Mouse (Mus musculus): Measurements from ENCODE around the gene Cers1. TPM values are rescaled to one million over a fixed set of nuclear protein-coding genes. Genes with fewer than 3 reads are reported as not detected.

Gene Cers1
- polyA plus RNA-seq, 1 experiment: not detected

DNA sequence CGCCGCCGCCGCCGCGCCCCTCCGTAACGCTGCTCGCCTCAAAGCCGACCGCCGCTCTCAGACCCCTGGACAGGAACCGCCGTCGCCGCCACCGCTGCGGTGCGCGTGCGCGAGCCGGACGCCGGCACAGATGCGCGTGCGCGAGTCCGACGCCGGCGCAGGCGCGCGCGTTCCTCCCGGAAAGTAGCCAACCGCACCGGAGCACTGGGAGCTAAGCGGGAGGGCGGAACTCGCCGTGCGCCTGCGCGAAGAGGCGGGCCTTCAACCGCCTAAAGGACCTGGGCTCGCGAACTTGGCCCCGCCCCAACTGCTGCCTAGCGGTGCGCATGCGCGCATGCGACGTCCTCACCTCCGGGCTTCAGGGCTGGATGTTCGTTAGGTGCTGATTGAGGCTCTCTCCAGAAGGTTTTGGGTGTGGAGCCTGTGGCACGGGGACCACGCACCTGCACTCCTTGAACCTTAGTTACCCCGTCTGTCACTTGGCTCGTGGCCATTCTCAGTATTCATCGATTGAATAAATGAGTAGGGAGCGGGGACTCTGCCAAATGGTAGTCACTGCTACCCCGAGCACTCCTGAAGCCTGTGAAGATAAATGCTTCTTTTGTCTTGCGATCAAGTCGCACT, 37.7 kb downstream of the Cers1 start, which contains the start of gene Upf1:
Gene Upf1 (minus strand): TSS at position 85 of the 624 bp plus-strand sequence.
- peak within 1 kb of the TSS; percentile 86 for H3K27ac ChIP-seq (ENCODE audit: insufficient read depth, low read depth, low read length)
- peak within 1 kb of the TSS; percentile 95 for H3K4me3 ChIP-seq (ENCODE audit: insufficient read depth, low read depth, low read length)
- H3K4me1 ChIP-seq (ENCODE audit: control insufficient read depth, insufficient read depth, low read length): peaks cover 39% of the 10 kb centered on the region
- under 1% methylated on average over 69 of the region's 69 CpGs for WGBS
- TF ChIP-seq POLR2A (IDR thresholded peaks at IDR 0.05; ENCODE audit: insufficient read depth, low read depth, low read length) (peak; percentile 96), CTCF (IDR thresholded peaks at IDR 0.05; ENCODE audit: insufficient read depth, low read depth, low read length) (no peak)

DNA sequence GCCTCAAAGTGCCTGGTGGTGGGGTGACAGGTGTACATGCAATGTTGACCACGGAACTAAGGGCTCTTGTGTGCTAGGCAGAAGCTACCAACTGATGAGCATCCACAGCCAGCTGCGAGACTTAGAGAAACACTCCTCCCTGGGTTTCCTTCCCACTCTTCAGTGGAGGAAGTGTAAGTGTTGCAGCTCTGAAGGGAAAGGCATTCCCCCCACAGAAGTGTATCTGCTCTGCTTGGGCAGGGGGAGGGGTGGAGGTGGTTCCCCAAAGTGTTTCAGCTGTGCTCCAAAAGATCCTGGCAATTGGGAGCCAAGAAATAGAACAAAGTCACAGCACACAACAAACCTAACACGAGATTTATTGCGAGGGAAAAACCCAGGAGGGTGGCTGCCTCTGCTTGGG, 38.4 kb downstream of the Cers1 start:
- peaks cover 32% of the 10 kb centered on the region for H3K4me1 ChIP-seq (ENCODE audit: control insufficient read depth, insufficient read depth, low read length)
- peak overlapping the region; percentile 60 for H3K4me3 ChIP-seq (ENCODE audit: insufficient read depth, low read depth, low read length)
- 21% methylated on average over 4 of the region's 4 CpGs for WGBS
- peak overlapping the region; percentile 86 for H3K27ac ChIP-seq (ENCODE audit: insufficient read depth, low read depth, low read length)
- TF ChIP-seq CTCF (IDR thresholded peaks at IDR 0.05; ENCODE audit: insufficient read depth, low read depth, low read length): no peak
- no peak for TF ChIP-seq POLR2A (IDR thresholded peaks at IDR 0.05; ENCODE audit: insufficient read depth, low read depth, low read length)

DNA sequence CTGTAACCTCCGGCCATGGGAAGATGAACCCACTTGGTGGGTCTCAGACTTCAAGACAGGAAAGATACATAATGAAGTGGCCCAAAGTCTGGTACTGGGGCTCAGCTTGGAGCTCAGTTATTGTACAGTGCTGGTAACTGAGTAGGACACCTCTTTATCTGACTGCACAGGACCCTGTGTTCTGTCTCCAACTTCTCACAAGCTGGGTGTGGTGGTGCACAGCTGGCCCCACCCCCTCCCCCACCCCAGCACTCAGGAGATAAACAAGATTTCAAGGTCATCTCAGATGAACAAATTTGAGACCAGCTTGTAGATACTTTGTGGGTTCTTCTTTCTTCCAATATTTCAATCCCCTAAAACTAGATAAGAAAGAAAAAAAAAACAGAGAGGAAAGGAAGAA, 40.5 kb downstream of the Cers1 start:
- TF ChIP-seq CTCF (IDR thresholded peaks at IDR 0.05; ENCODE audit: insufficient read depth, low read depth, low read length) (no peak), POLR2A (IDR thresholded peaks at IDR 0.05; ENCODE audit: insufficient read depth, low read depth, low read length) (no peak)

GRCm38 (mm10) chr8:70359411-70359810, 43.8 kb downstream of the Cers1 start:
- no peak for TF ChIP-seq CTCF (IDR thresholded peaks at IDR 0.05; ENCODE audit: insufficient read depth, low read depth, low read length)
- no peak for TF ChIP-seq POLR2A (IDR thresholded peaks at IDR 0.05; ENCODE audit: insufficient read depth, low read depth, low read length)
- Histone ChIP-seq H3K4me3 (ENCODE audit: insufficient read depth, low read depth, low read length) (no peak overlapping the region), H3K27ac (ENCODE audit: insufficient read depth, low read depth, low read length) (no peak overlapping the region), H3K4me1 (ENCODE audit: control insufficient read depth, insufficient read depth, low read length) (no peaks in the 10 kb centered on the region)
- WGBS: 41% methylated on average over 3 of the region's 3 CpGs

More for the DNA sequence above, 40.5 kb downstream of the Cers1 start:
- no peak overlapping the region for H3K27ac ChIP-seq (ENCODE audit: insufficient read depth, low read depth, low read length)
- H3K4me3 ChIP-seq (ENCODE audit: insufficient read depth, low read depth, low read length): no peak overlapping the region
- peaks cover 18% of the 10 kb centered on the region for H3K4me1 ChIP-seq (ENCODE audit: control insufficient read depth, insufficient read depth, low read length)
- 91% methylated on average over 1 of the region's 1 CpGs for WGBS

DNA sequence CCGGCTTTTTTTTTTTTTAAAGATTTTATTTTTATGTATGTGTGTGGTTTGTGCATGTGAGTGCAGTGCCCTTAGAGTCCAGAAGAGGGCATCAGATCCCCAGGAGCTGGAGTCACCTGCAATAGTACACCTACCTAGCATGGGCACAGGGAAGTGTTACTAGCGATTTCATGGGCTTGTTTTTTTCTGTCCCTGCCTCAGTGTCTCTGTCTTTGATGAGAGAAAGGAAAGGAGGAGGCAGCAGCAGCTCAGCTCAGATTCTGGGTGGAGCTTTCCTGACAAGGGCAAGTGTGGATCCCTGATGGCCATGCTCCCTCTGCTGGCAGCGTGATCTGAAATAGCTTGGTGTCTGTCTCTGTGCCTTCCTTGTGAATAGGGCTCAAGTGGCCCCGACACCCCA, 45.2 kb downstream of the Cers1 start:
- no peaks in the 10 kb centered on the region for H3K4me1 ChIP-seq (ENCODE audit: control insufficient read depth, insufficient read depth, low read length)
- no peak overlapping the region for H3K4me3 ChIP-seq (ENCODE audit: insufficient read depth, low read depth, low read length)
- WGBS: 46% methylated on average over 4 of the region's 4 CpGs
- TF ChIP-seq POLR2A (IDR thresholded peaks at IDR 0.05; ENCODE audit: insufficient read depth, low read depth, low read length) (no peak), CTCF (IDR thresholded peaks at IDR 0.05; ENCODE audit: insufficient read depth, low read depth, low read length) (no peak)
- H3K27ac ChIP-seq (ENCODE audit: insufficient read depth, low read depth, low read length): no peak overlapping the region

DNA sequence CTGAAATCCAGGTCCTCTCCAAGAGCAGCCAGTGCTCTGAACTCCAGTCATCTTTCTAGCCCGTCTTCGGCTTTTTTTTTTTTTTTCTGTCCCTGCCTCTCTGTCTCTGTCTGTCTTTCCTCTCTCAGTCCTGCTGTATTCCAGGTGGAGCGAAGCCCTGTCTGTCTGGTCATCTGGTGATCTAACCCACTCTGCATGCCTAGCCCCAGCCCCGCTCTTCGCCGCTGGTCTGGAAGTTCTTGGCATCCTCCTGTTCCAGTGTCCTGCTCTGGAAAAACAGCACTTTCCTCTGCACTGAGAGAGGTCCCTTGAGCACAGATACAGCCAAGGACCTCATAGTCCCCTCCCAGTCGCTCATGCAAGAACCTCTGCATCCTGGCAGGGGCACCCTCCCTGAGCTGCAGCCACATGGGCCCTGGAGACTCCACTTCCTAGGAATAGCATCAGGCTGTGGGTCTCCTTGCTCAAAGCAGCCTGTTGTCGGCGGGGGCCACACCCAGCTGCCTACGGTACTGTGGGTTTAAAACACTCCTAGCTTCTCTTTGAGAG, 46.0 kb downstream of the Cers1 start:
- no peak overlapping the region for H3K27ac ChIP-seq (ENCODE audit: insufficient read depth, low read depth, low read length)
- 80% methylated on average over 10 of the region's 10 CpGs for WGBS
- no peak overlapping the region for H3K4me3 ChIP-seq (ENCODE audit: insufficient read depth, low read depth, low read length)
- TF ChIP-seq CTCF (IDR thresholded peaks at IDR 0.05; ENCODE audit: insufficient read depth, low read depth, low read length): no peak
- no peak for TF ChIP-seq POLR2A (IDR thresholded peaks at IDR 0.05; ENCODE audit: insufficient read depth, low read depth, low read length)
- H3K4me1 ChIP-seq (ENCODE audit: control insufficient read depth, insufficient read depth, low read length): no peaks in the 10 kb centered on the region

- WGBS: 48% methylated on average over 5 of the region's 5 CpGs
- H3K4me3 ChIP-seq (ENCODE audit: insufficient read depth, low read depth, low read length): no peak overlapping the region
- H3K4me1 ChIP-seq (ENCODE audit: control insufficient read depth, insufficient read depth, low read length): no peaks in the 10 kb centered on the region
- TF ChIP-seq POLR2A (IDR thresholded peaks at IDR 0.05; ENCODE audit: insufficient read depth, low read depth, low read length) (no peak), CTCF (IDR thresholded peaks at IDR 0.05; ENCODE audit: insufficient read depth, low read depth, low read length) (no peak)
- H3K27ac ChIP-seq (ENCODE audit: insufficient read depth, low read depth, low read length): no peak overlapping the region
Measured at GRCm38 (mm10) chr8:70364066-70364465, 48.5 kb downstream of the Cers1 start.

GRCm38 (mm10) chr8:70366588-70366987, 51.0 kb downstream of the Cers1 start:
- WGBS: 68% methylated on average over 5 of the region's 5 CpGs
- no peak for TF ChIP-seq POLR2A (IDR thresholded peaks at IDR 0.05; ENCODE audit: insufficient read depth, low read depth, low read length)
- TF ChIP-seq CTCF (IDR thresholded peaks at IDR 0.05; ENCODE audit: insufficient read depth, low read depth, low read length): no peak

GRCm38 (mm10) chr8:70370476-70370875, 54.9 kb downstream of the Cers1 start:
- Histone ChIP-seq H3K4me3 (ENCODE audit: insufficient read depth, low read depth, low read length) (no peak overlapping the region), H3K4me1 (ENCODE audit: control insufficient read depth, insufficient read depth, low read length) (peaks cover 16% of the 10 kb centered on the region), H3K27ac (ENCODE audit: insufficient read depth, low read depth, low read length) (no peak overlapping the region)
- 75% methylated on average over 7 of the region's 7 CpGs for WGBS
- no peak for TF ChIP-seq CTCF (IDR thresholded peaks at IDR 0.05; ENCODE audit: insufficient read depth, low read depth, low read length)

More at GRCm38 (mm10) chr8:70366588-70366987, 51.0 kb downstream of the Cers1 start:
- H3K27ac ChIP-seq (ENCODE audit: insufficient read depth, low read depth, low read length): no peak overlapping the region
- H3K4me1 ChIP-seq (ENCODE audit: control insufficient read depth, insufficient read depth, low read length): no peaks in the 10 kb centered on the region
- no peak overlapping the region for H3K4me3 ChIP-seq (ENCODE audit: insufficient read depth, low read depth, low read length)
